Mouse (Mus musculus): ENCODE results near the gene Kat2b.

GRCm38 (mm10) chr17:53655081-53655480, 88.4 kb downstream of the Kat2b start:
- TF ChIP-seq POLR2A (IDR thresholded peaks at IDR 0.05; ENCODE audit: insufficient read depth, low read length) (no peak), CTCF (IDR thresholded peaks at IDR 0.05; ENCODE audit: low read depth, low read length) (no peak)

Data from ES-Bruce4 (cell line).